Comparison of ENCODE assay signal across 8 mouse cellular contexts in genomic region chr9:118041646-118042045, GRCm38 (mm10). TPM values are rescaled to one million over a fixed set of nuclear protein-coding genes. Genes with fewer than 3 reads are reported as not detected.
DNase-seq lines count a peak whose midpoint lies in the region; ATAC-seq lines count a peak whose summit lies in the region.

No protein-coding gene starts in this region.

- H3K36me3 ChIP-seq in kidney, embryonic 15.5 days: 0 out of 2 replicates have a peak, but pooled peaks cover 6% of the 10 kb centered on the region
- H3K36me3 ChIP-seq in hindbrain, embryonic 14.5 days (replicated peaks; ENCODE audit: control insufficient read depth, insufficient read depth): no peaks in the 10 kb centered on the region
- no peaks in the 10 kb centered on the region for H3K36me3 ChIP-seq in midbrain, embryonic 16.5 days (ENCODE audit: control insufficient read depth, insufficient read depth, low read length)

- no peak overlapping the region for H3K27ac ChIP-seq in kidney, embryonic 15.5 days
- H3K27ac ChIP-seq in brown adipose tissue, adult 24 weeks (replicated peaks; ENCODE audit: low read depth, low read length): no peak overlapping the region
- H3K27ac ChIP-seq in hindbrain, embryonic 14.5 days: no peak overlapping the region
- H3K27ac ChIP-seq in midbrain, embryonic 16.5 days (ENCODE audit: low read length): no peak overlapping the region

- H3K4me2 ChIP-seq in kidney, embryonic 15.5 days: peak overlapping the region; percentile 80
- H3K4me2 ChIP-seq in hindbrain, embryonic 14.5 days (replicated peaks): peak overlapping the region; percentile 74
- H3K4me2 ChIP-seq in midbrain, embryonic 16.5 days (ENCODE audit: low read length): peak overlapping the region; percentile 78

- H3K9ac ChIP-seq in kidney, embryonic 15.5 days: peak overlapping the region; percentile 76; the same call in 1 of the 2 replicates
- peak overlapping the region; percentile 89 for H3K9ac ChIP-seq in hindbrain, embryonic 14.5 days
- peak overlapping the region; percentile 89 for H3K9ac ChIP-seq in midbrain, embryonic 16.5 days (ENCODE audit: low read depth, low read length)

- peaks cover 14% of the 10 kb centered on the region for H3K4me1 ChIP-seq in kidney, embryonic 15.5 days
- peaks cover 6% of the 10 kb centered on the region; the same call in 1 of the 2 replicates for H3K4me1 ChIP-seq in brown adipose tissue, adult 24 weeks (ENCODE audit: control insufficient read depth, insufficient read depth, insufficient read length, low read length)
- H3K4me1 ChIP-seq in hindbrain, embryonic 14.5 days (replicated peaks; ENCODE audit: control insufficient read depth, insufficient read depth, low read length): peaks cover 26% of the 10 kb centered on the region
- H3K4me1 ChIP-seq in midbrain, embryonic 16.5 days (ENCODE audit: control insufficient read depth, insufficient read depth, low read length): peaks cover 28% of the 10 kb centered on the region

- WGBS in kidney, embryonic 15.5 days: 18% methylated on average over 5 of the region's 5 CpGs
- WGBS in hindbrain, embryonic 14.5 days: 17% methylated on average over 5 of the region's 5 CpGs
- WGBS in midbrain, embryonic 16.5 days: 21% methylated on average over 5 of the region's 5 CpGs

- no peak for ATAC-seq in kidney, embryonic 15.5 days (replicated peaks; ENCODE audit: low FRiP score)
- no peak for ATAC-seq in hindbrain, embryonic 14.5 days (ENCODE audit: low FRiP score)
- ATAC-seq in midbrain, embryonic 16.5 days: no peak

- no peaks in the 10 kb centered on the region for H3K9me3 ChIP-seq in kidney, embryonic 15.5 days (replicated peaks)
- H3K9me3 ChIP-seq in hindbrain, embryonic 14.5 days (ENCODE audit: control insufficient read depth, low read length): no peaks in the 10 kb centered on the region
- H3K9me3 ChIP-seq in midbrain, embryonic 16.5 days (replicated peaks; ENCODE audit: control insufficient read depth, low read length, poor library complexity, severe bottlenecking): no peaks in the 10 kb centered on the region

- no peak for DNase-seq in kidney, postnatal 4 days
- DNase-seq in hindbrain, embryonic 14.5 days (ENCODE audit: low spot score): no peak
- no peak for DNase-seq in thymus, postnatal 10 days (ENCODE audit: low spot score in 2 of 2)
- DNase-seq in layer of hippocampus, postnatal 25 days (ENCODE audit: extremely low spot score in 1 of 2, low spot score in 1 of 2): no peak
- no peak for DNase-seq in frontal cortex, postnatal 10 days (ENCODE audit: low spot score in 2 of 2)

- H3K27me3 ChIP-seq in kidney, embryonic 15.5 days: no peaks in the 10 kb centered on the region
- H3K27me3 ChIP-seq in hindbrain, embryonic 14.5 days (ENCODE audit: control insufficient read depth, insufficient read depth, low read length): no peaks in the 10 kb centered on the region
- no peaks in the 10 kb centered on the region for H3K27me3 ChIP-seq in midbrain, embryonic 16.5 days (ENCODE audit: control insufficient read depth, insufficient read depth, low read depth, low read length)

- peak overlapping the region; percentile 89 for H3K4me3 ChIP-seq in kidney, embryonic 15.5 days (replicated peaks)
- H3K4me3 ChIP-seq in brown adipose tissue, adult 24 weeks (ENCODE audit: insufficient read depth, low read depth, low read length): peak overlapping the region; percentile 79; the same call in 1 of the 2 replicates
- peak overlapping the region; percentile 75 for H3K4me3 ChIP-seq in hindbrain, embryonic 14.5 days (replicated peaks; ENCODE audit: low read length)
- H3K4me3 ChIP-seq in midbrain, embryonic 16.5 days (ENCODE audit: low read depth, low read length): peak overlapping the region; percentile 90

RNA-seq across cellular contexts. Expression of gene Azi2, which starts 1.3 kb away (rescaled TPM):
- 71.0 and 74.7 TPM in 2 replicates for polyA plus RNA-seq in kidney, embryonic 15.5 days (2015; fragmentation: Nextera tagmentation; extraction: Ambion mirVana)
- polyA plus RNA-seq in brown adipose tissue, adult 24 weeks (2012; ENCODE audit: insufficient read depth, insufficient read length, missing spikeins): 46.0 and 53.0 TPM in 2 replicates
- polyA plus RNA-seq in hindbrain, embryonic 14.5 days (2014; fragmentation: Nextera tagmentation; extraction: Ambion mirVana): 81.6 and 89.4 TPM in 2 replicates
- polyA plus RNA-seq in midbrain, embryonic 16.5 days (2015; fragmentation: Nextera tagmentation; extraction: Ambion mirVana): 72.7 and 75.2 TPM in 2 replicates
- total RNA-seq in layer of hippocampus, postnatal 25 days (2021): 10 to 100 TPM; 72.3 to 76.1 TPM
